Mouse (Mus musculus) midbrain, embryonic 14.5 days (tissue): ENCODE measurements around the gene Myl9. TPM values are rescaled to one million over a fixed set of nuclear protein-coding genes. Genes with fewer than 3 reads are reported as not detected.
"Not testable (repeated sequence)": the region's sequence is repeated elsewhere in the genome, so short reads cannot be mapped to it uniquely, and the experiment has no call there.

ENCODE experiments used
- ATAC-seq: fragments of 200-750 bp; cut with Nextera tagmentation; 2 replicates; pipeline ENCODE4 v1.8.0; 2017; ENCODE audit warnings: moderate number of reproducible peaks, moderate library complexity; ENCODE audit not compliant: low FRiP score, low TSS enrichment
- DNase-seq: peaks from one replicate; pipeline ENCODE4 v3.0.0-alpha.2; 2015
- H3K27ac ChIP-seq: fragments of 300-500 bp; sonication (generic); replicated peaks from 2 replicates; pipeline ENCODE4 v1.5.1; 2014; ENCODE audit warnings: mild to moderate bottlenecking, low read depth, low read length, moderate library complexity
- H3K27me3 ChIP-seq: fragments of 300-500 bp; sonication (generic); 2 replicates; pipeline ENCODE4 v1.6.1; 2014; ENCODE audit warnings: low read length, control low read depth, mixed read lengths; ENCODE audit not compliant: control insufficient read depth, insufficient read depth
- H3K36me3 ChIP-seq: fragments of 300-500 bp; sonication (generic); 2 replicates; pipeline ENCODE4 v1.6.1; 2014; ENCODE audit warnings: low read length, control low read depth; ENCODE audit not compliant: control insufficient read depth, insufficient read depth
- H3K4me1 ChIP-seq: fragments of 300-500 bp; sonication (generic); 2 replicates; pipeline ENCODE4 v1.6.1; 2014; ENCODE audit warnings: mild to moderate bottlenecking, antibody characterized with exemption, low read length, control low read depth; ENCODE audit not compliant: control insufficient read depth, insufficient read depth
- H3K4me2 ChIP-seq: fragments of 300-500 bp; sonication (generic); 2 replicates; pipeline ENCODE4 v1.6.1; 2014; ENCODE audit warnings: mild to moderate bottlenecking, low read length, moderate library complexity
- H3K4me3 ChIP-seq: fragments of 300-500 bp; sonication (generic); replicated peaks from 2 replicates; pipeline ENCODE4 v1.5.1; 2014; ENCODE audit warnings: low read depth, low read length
- H3K9ac ChIP-seq: fragments of 300-500 bp; sonication (generic); replicated peaks from 2 replicates; pipeline ENCODE4 v1.6.1; 2014; ENCODE audit warnings: mild to moderate bottlenecking, low read length, moderate library complexity
- H3K9me3 ChIP-seq: fragments of 300-500 bp; sonication (generic); 2 replicates; pipeline ENCODE4 v1.6.1; 2016; ENCODE audit warnings: low read length, control low read depth, mixed read lengths; ENCODE audit not compliant: control insufficient read depth
- WGBS: fragments of 180-500 bp; shearing (Covaris S2); extraction: QIAGEN DNeasy Blood & Tissue Kit; methylation state at CpG from one replicate; pipeline ENCODE4 v1.1.7; 2014; 5-methylcytosine and 5-hydroxymethylcytosine counted together
- polyA plus RNA-seq: library from polyadenylated mRNA; unstranded; fragments of >200 nt; fragmentation: Nextera tagmentation; extraction: Ambion mirVana; gene quantifications from 2 replicates; pipeline ENCODE4 v1.2.1, GENCODE M21; 2014

Myl9 gene
- polyA plus RNA-seq, 1 experiment from 2014 or later, result 33.0 TPM

DNA sequence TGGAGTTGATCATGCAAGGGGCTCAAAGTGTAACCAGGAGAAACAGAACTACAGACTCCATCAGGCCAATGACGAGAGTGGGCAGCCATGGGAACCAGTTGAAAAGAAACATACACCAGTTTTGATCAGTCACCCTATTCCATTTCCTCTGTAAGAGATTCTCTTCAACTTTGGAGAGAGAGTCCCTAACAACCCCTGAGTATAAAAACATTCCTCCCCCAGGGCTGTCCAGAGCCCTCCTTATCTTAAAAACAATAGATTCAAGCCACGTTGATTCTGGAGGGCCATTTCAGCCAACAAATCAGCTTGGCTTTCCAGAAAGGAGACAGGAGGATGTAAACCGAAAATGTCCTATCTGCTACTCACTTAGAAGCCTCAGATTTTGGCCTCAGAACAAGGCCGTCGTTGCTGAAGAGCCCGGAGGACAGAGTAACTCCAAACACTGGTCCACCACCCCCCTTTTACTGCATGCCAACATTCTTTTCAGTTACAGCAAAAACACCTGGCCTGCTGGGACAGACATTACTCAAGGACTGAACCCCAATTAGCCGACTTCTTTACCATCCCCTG is 8.9 kb downstream of the Myl9 start:
- DNase-seq (no peak), ATAC-seq (no peak)
- Histone ChIP-seq H3K36me3 (no peaks in the 10 kb centered on the region), H3K9ac (no peak overlapping the region), H3K4me2 (no peak overlapping the region), H3K4me3 (no peak overlapping the region), H3K9me3 (no peaks in the 10 kb centered on the region; the same call in 1 of the 2 replicates), H3K4me1 (no peaks in the 10 kb centered on the region), H3K27ac (no peak overlapping the region), H3K27me3 (no peaks in the 10 kb centered on the region)
- WGBS, result 84% methylated on average over 7 of the region's 7 CpGs

DNA sequence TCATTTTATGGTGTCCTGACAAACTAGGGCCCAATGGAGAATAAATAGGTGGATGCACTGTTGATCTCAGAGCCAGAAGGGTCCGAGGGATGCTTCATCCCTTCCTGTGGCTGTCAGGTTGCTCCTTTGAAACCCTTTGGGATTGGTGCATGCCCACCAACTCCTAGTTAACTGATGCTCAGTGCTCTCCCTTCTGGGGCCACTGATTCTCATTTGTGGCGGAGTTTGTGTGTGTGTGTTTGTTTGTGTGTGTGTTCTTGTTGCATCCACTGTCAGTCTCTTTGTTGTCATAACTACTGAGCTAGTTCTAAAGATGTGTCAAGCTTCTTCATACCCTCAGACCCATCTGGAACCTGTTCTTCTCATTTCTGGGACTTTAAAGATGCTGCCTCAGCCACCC is 9.7 kb downstream of the Myl9 start:
- no peak for ATAC-seq
- no peak overlapping the region for H3K9ac ChIP-seq

DNA sequence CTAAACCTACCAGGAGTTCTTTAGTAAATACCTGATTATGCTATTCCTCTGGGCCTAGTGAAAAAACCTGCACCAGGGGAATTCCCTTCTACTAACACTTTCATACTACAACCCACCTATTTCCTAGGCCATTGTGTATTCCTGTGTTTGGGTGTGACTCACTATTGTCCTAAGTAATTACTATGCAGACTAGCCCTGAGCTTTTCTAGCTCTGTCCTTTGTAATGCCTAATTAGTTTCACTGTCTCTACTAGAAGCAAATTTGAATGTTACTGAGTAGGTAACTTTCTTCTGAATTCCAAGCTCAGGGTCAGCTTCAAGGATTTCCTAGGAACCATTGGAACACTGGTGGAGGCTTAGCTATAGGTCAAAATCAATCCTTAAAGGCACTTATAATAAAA is 11.1 kb downstream of the Myl9 start:
- not testable (repeated sequence) for ATAC-seq, H3K27me3 ChIP-seq, H3K4me1 ChIP-seq, DNase-seq, H3K4me3 ChIP-seq, H3K9me3 ChIP-seq, H3K4me2 ChIP-seq, H3K9ac ChIP-seq, H3K36me3 ChIP-seq, H3K27ac ChIP-seq

More for the DNA sequence above, 9.7 kb downstream of the Myl9 start:
- DNase-seq, result no peak
- H3K4me1 ChIP-seq, result no peaks in the 10 kb centered on the region
- no peaks in the 10 kb centered on the region; the same call in 1 of the 2 replicates for H3K9me3 ChIP-seq
- no peak overlapping the region for H3K4me3 ChIP-seq
- H3K36me3 ChIP-seq, result no peaks in the 10 kb centered on the region
- H3K4me2 ChIP-seq, result no peak overlapping the region
- no peaks in the 10 kb centered on the region for H3K27me3 ChIP-seq
- no peak overlapping the region for H3K27ac ChIP-seq
- WGBS, result 91% methylated on average over 2 of the region's 2 CpGs

DNA sequence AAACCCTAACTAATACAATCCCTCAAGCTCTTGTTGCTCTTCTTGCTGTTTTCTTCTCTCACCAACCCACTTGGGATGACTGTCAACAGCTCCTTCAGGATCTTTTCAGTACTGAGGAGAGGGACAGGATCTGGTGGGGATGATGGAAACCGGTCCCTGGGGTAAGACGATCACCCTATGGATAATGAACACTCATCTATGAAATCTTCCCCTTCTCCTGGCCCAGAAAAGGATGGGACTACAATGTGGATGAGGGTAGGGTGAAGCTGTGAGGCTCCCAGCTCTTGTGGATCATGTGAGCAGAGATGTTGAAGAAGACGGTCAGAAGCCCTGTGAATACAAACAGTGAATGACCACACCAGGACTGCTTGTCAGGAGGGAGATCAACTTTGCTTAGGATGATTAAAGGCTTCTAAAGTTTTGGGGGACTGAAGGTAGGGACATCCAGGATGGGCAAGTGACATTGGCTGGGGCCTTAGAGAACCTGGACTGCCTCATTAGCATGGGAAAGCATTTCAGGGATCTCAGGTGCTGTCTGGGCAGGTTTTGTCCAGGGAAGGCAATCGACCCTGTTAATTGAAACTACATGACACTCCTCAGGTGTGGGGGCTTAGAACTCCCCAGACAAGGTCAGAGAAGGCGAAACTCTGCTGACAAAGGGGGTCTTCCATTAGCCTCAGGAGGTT is 12.0 kb downstream of the Myl9 start:
- Histone ChIP-seq H3K4me2 (no peak overlapping the region), H3K4me1 (no peaks in the 10 kb centered on the region), H3K4me3 (no peak overlapping the region), H3K36me3 (no peaks in the 10 kb centered on the region), H3K9ac (no peak overlapping the region), H3K27ac (no peak overlapping the region), H3K9me3 (peaks cover 3% of the 10 kb centered on the region), H3K27me3 (no peaks in the 10 kb centered on the region)
- WGBS, result 89% methylated on average over 5 of the region's 5 CpGs
- ATAC-seq (no peak), DNase-seq (no peak)

DNA sequence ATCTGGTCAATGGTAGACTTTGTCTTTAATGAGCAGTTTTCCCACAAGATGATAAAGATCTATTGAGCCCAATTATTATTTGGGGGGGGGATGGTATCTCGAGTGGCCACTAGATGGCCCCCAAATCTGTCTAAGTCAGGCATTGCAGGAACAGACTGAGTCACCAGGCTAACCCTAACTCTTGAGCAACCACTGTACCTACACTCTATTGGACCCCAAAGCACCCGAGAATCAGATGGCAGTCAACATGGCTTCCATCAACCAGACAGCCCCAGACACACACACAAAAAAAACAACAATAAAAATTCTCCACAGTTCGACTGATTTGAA is 12.5 kb downstream of the Myl9 start:
- Histone ChIP-seq H3K27me3 (no peaks in the 10 kb centered on the region), H3K9me3 (peaks cover 7% of the 10 kb centered on the region), H3K4me1 (no peaks in the 10 kb centered on the region), H3K36me3 (no peaks in the 10 kb centered on the region), H3K4me3 (no peak overlapping the region), H3K27ac (no peak overlapping the region), H3K9ac (no peak overlapping the region), H3K4me2 (no peak overlapping the region)
- DNase-seq, result peak; percentile 41
- WGBS, result 43% methylated on average over 3 of the region's 3 CpGs
- no peak for ATAC-seq

DNA sequence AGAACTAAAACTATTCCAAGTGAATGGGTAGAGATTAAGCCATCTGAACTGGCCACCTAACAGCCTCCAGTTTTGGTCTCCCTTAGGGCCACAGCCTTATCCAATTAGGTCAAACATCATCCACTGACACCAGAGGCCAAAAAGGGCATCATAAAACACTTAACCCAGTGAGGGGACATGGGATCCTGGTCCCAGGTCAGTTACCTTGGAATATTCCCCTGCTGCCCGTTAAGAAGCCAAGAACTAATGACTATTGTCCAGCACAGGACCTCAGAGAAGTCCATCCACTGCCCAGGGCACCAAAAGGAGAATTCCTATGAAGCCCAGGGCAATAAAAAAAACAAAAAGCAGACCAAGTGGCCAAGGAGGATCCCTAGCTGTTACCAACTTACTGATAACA is 13.6 kb downstream of the Myl9 start:
- H3K27me3 ChIP-seq, result no peaks in the 10 kb centered on the region
- DNase-seq, result no peak
- WGBS, result 79% methylated on average over 1 of the region's 1 CpGs
- no peak overlapping the region for H3K9ac ChIP-seq
- no peaks in the 10 kb centered on the region for H3K36me3 ChIP-seq
- H3K4me2 ChIP-seq, result no peak overlapping the region
- peaks cover 7% of the 10 kb centered on the region for H3K9me3 ChIP-seq
- no peak for ATAC-seq
- no peak overlapping the region for H3K4me3 ChIP-seq
- H3K27ac ChIP-seq, result no peak overlapping the region
- H3K4me1 ChIP-seq, result no peaks in the 10 kb centered on the region

DNA sequence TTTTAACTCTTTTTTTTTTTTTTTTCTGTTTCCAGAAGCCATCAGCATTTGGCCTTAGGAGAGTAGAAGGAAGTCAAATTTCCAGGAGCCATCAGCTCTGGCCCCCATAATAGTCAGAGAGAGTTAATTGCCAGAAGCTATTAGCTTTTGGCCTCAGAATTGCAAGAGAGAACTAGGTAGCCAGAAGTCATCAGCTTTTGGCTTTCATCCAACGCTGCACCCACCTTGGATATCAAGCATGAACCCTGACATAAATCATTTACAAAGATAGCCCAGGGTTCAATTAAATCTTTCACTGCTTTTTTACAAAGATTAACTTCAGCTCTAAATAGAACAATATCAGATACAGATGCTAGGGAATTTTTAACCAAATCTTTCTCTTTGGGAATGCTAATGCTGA is 23.3 kb downstream of the Myl9 start:
- no peak for ATAC-seq
- H3K36me3 ChIP-seq, result no peaks in the 10 kb centered on the region
- no peak overlapping the region for H3K4me3 ChIP-seq
- no peak overlapping the region for H3K4me2 ChIP-seq
- no peaks in the 10 kb centered on the region for H3K4me1 ChIP-seq
- H3K27ac ChIP-seq, result no peak overlapping the region
- H3K27me3 ChIP-seq, result no peaks in the 10 kb centered on the region
- no peak overlapping the region for H3K9ac ChIP-seq
- no peaks in the 10 kb centered on the region for H3K9me3 ChIP-seq
- no peak for DNase-seq
- WGBS, result 91% methylated on average over 1 of the region's 1 CpGs

DNA sequence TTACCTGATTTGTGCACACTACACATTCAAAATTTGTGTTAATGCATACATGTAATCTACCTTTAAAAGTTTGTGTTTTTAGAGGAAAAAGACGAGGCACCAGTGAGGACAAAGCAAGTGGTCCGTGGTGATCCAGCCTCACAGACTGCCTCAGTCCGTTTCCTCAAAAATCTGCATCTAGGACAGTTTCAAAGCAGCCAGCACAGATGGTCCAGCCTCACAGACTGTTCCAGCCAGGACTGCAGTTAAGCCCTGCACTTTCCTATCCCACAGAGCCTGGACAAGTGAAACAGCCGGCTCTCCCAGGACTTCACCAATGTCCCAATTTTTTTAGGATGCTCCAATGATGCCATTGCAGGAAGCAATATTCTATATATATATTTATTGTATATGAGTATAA is 25.8 kb downstream of the Myl9 start:
- no peak for DNase-seq

DNA sequence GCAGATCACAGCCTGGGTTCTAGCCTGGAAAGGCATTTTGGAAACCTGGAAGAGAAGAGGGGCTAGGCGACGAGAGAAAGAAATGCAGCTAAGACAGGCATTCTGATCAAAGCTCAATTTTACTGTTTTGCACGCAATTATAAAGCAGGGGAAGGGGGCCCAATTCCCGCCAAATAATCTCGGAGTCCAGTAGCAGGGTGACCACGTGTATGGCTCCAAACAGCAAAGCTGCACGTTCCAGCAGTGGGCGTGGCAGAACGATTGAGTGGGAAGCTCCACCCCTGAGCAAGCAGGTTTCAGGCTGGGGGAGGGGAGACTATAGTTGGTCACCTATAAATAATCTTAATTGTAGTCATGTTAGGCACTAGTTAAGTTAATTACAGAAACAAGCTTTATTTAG is 26.9 kb downstream of the Myl9 start:
- H3K4me2 ChIP-seq, ATAC-seq, DNase-seq, H3K36me3 ChIP-seq, H3K4me3 ChIP-seq, H3K27me3 ChIP-seq, H3K9ac ChIP-seq, H3K9me3 ChIP-seq, H3K27ac ChIP-seq, H3K4me1 ChIP-seq: not testable (repeated sequence)
- 53% methylated on average over 9 of the region's 9 CpGs for WGBS

More for the DNA sequence above, 25.8 kb downstream of the Myl9 start:
- no peaks in the 10 kb centered on the region for H3K4me1 ChIP-seq
- H3K4me3 ChIP-seq, result no peak overlapping the region
- H3K27me3 ChIP-seq, result no peaks in the 10 kb centered on the region
- H3K27ac ChIP-seq, result no peak overlapping the region
- H3K36me3 ChIP-seq, result no peaks in the 10 kb centered on the region
- no peak overlapping the region for H3K9ac ChIP-seq
- no peak overlapping the region for H3K4me2 ChIP-seq
- no peaks in the 10 kb centered on the region for H3K9me3 ChIP-seq
- no peak for ATAC-seq
- WGBS, result 72% methylated on average over 4 of the region's 4 CpGs
